Mouse (Mus musculus): ENCODE measurements around the gene Pcgf6.
"Not testable (repeated sequence)": the region's sequence is repeated elsewhere in the genome, so short reads cannot be mapped to it uniquely, and the experiment has no call there.

Pcgf6 gene

DNA sequence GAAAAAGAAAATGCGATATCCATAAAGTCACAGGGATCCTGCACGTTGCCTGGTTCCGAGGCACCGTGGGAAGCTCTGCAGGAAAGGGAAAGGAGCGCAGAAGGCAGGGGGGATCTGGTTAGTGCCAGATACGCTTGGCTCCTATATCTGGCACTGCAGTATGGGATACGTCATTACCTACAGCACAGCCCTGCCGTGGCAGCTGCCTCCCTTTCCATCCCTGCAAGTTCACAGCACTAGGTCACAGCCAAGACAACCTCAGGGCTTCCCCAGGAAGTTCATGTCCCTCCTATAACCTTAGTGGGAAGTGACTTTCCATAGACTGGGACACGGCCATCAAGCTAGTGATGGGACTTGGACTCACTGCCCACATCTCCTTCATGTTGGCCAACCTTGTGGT is 54.6 kb downstream of the Pcgf6 start:
- no peak for DNase-seq

GRCm38 (mm10) chr19:46992329-46992728 is 58.4 kb downstream of the Pcgf6 start:
- DNase-seq = not testable (repeated sequence)

- DNase-seq = peak; percentile 89 to 91
Observed at GRCm38 (mm10) chr19:46991145-46991544, 59.6 kb downstream of the Pcgf6 start.

- DNase-seq = not testable (repeated sequence)
Observed at GRCm38 (mm10) chr19:46990625-46991024, 60.1 kb downstream of the Pcgf6 start.

- no peak for DNase-seq
Observed at GRCm38 (mm10) chr19:46990153-46990518, 60.6 kb downstream of the Pcgf6 start.

- DNase-seq = peak in 1 of 2 experiments; percentile 40
Observed at GRCm38 (mm10) chr19:46989479-46990152, 61.1 kb downstream of the Pcgf6 start.

DNA sequence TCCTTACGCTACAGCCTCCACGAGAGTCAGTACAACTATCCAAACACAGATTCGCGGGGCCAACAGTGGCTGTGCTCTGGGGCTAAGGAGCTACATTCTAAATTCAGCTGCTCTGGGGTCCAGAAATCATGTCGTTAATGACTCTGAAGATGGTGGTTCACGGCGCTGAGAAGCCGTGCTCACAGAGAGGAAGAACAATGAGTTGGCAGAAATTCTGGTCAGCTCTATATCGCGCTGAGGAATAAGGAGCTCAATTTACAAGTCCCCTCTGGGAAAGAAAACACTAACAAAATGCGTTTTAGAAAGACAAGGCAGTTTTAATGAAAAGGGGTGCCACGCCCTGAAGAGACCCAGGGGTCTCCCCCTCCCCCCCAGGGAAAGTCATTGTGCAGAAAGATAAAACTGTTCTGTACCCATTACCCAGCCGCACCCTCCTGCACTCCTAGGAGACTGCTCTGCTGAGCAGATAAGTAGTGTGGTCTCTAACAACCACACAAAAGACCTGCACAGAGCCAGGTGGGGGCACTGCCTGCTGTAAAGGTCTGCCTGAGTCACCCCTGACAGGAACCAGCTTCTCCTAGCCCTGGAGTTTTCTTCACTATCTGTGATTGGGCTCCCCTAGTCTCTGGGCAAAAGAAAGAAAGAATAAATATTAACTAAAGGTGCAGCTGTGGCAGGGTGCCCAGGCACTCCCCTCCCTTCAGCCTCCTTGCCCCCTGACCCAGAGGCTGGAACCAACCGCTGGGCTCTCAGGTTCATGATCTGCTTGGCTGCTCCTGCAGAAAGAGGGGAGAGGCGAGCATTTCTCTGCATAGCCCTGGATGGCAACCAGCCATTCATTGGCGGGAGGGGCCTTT is 62.2 kb downstream of the Pcgf6 start:
- peak; percentile 81 to 90 for DNase-seq

- no peak for DNase-seq
Observed at GRCm38 (mm10) chr19:46987646-46988045, 63.1 kb downstream of the Pcgf6 start.

DNA sequence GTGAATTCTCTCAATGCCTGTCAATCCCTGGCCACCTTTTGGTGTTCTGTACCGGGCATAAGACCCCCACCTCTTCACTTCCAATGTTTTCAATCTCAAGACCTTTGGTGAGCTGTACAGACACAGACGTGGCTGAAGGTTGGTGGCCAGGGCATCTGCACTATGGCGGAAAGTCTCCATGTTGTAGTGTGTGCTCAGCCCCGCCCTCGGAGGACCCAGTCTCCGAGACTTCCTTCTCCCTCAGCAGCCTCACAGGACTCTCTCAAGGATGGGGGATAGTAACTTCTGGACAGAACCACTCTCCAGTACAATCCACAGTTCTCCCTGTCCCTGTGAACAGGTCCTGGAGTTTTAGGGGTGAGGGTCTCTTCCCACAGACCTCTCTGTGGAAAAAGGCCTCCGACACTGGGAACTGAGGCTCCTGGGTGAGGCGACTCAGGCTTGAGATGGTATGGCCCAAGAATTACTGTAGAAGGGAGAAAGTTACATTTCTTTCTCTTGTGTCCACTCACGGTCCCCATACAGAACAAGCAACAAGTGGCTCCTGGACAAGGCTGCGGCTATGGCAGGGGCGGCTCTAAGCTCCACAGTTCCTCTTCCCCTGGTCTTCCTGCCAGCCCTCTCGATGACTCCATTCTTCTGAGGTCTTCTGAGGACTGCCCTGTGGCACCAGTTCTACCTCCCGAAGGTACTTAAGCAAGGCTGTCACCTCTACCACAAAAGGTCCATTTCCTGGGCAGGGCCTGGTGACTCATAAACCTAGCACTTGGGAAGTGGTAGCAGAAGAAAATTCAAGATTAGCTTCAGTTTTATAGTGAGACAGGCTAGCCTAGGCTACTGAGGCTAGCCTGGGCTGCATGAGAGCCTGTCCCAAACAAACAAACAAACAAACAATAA is 65.7 kb downstream of the Pcgf6 start:
- no peak for DNase-seq

DNA sequence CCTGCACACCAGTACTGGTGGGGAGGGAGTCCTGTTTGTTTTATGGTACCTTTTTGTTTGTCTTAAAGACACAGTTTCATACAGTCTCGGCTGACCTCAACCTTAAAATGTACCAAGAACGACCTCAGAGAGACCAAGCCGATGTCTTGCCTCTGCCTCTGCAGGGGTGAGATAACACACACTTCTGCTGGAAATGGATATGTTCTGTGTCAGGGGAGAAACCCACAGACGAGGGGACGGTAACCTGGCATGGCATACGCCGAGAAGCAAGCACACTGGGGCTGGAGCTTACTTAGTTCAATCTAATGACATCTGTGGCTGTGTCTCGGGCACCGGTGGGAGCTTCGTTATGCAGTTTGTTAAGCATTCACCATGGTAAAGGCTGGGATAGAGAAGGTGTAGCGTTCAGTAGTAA is 66.7 kb downstream of the Pcgf6 start:
- DNase-seq = no peak
